Mouse (Mus musculus) neural tube, embryonic 13.5 days (tissue): ENCODE measurements at regions not wholly inside any gene's neighbourhood (a gene's known extent, or its start where the extent isn't known, plus 50 kb on each side); places are given as distances from the start of the nearest gene placed in this dataset.

Experiments used
- ATAC-seq: fragments of 200-750 bp; cut with Nextera tagmentation; 2 replicates; pipeline ENCODE4 v1.8.0; 2017; ENCODE audit warnings: low read depth, mild to moderate bottlenecking, moderate TSS enrichment, moderate library complexity
- H3K27ac ChIP-seq: fragments of 300-500 bp; sonication (generic); replicated peaks from 2 replicates; pipeline ENCODE4 v1.5.1; 2015; ENCODE audit warnings: moderate library complexity, mild to moderate bottlenecking, inconsistent platforms
- H3K27me3 ChIP-seq: fragments of 300-500 bp; sonication (generic); 2 replicates; pipeline ENCODE4 v1.6.1; 2015; ENCODE audit warnings: mild to moderate bottlenecking, inconsistent platforms
- H3K36me3 ChIP-seq: fragments of 300-500 bp; sonication (generic); 2 replicates; pipeline ENCODE4 v1.6.1; 2015; ENCODE audit warnings: mild to moderate bottlenecking, inconsistent platforms
- H3K4me1 ChIP-seq: fragments of 300-500 bp; sonication (generic); replicated peaks from 2 replicates; pipeline ENCODE4 v1.6.1; 2015; ENCODE audit warnings: inconsistent platforms
- H3K4me2 ChIP-seq: fragments of 300-500 bp; sonication (generic); 2 replicates; pipeline ENCODE4 v1.6.1; 2015; ENCODE audit warnings: inconsistent platforms, mild to moderate bottlenecking, moderate library complexity
- H3K4me3 ChIP-seq: fragments of 300-500 bp; sonication (generic); 2 replicates; pipeline ENCODE4 v1.5.1; 2015; ENCODE audit warnings: mild to moderate bottlenecking, inconsistent platforms
- H3K9ac ChIP-seq: fragments of 300-500 bp; sonication (generic); 2 replicates; pipeline ENCODE4 v1.6.1; 2015; ENCODE audit warnings: moderate library complexity, mild to moderate bottlenecking, inconsistent platforms
- H3K9me3 ChIP-seq: fragments of 300-500 bp; sonication (generic); 2 replicates; pipeline ENCODE4 v1.6.1; 2016; ENCODE audit warnings: inconsistent platforms
- WGBS: fragments of 180-500 bp; shearing (Covaris S2); methylation state at CpG from one replicate; pipeline ENCODE4 v1.1.7; 2015; 5-methylcytosine and 5-hydroxymethylcytosine counted together

GRCm38 (mm10) chr10:126133188-126133587, 167.2 kb downstream of the Lrig3 start:
- Histone ChIP-seq H3K4me2 (no peak overlapping the region), H3K9me3 (no peaks in the 10 kb centered on the region), H3K4me1 (no peaks in the 10 kb centered on the region), H3K9ac (no peak overlapping the region), H3K36me3 (no peaks in the 10 kb centered on the region), H3K27ac (no peak overlapping the region), H3K27me3 (no peaks in the 10 kb centered on the region), H3K4me3 (no peak overlapping the region)
- ATAC-seq: no peak
- 80% methylated on average over 3 of the region's 3 CpGs for WGBS

DNA sequence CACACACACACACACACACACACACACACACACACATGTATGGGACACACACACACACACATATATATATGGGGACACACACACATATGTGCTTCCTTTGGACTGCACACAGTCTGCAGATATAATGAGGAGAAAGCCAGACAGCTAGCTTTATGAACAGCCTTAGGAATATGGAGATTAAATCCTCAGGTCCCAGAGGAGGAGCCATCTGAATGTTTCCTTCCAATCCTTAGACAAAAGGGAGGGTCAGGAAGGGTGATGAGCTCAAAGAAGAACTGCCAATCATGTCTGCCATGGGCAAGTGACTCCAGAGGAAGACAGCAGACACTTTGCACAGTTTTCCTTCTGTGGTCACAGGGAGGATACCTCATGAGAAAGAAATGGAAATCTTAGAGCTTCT, 168.0 kb downstream of the Lrig3 start:
- Histone ChIP-seq H3K9ac (no peak overlapping the region), H3K27ac (no peak overlapping the region), H3K9me3 (no peaks in the 10 kb centered on the region), H3K4me1 (no peaks in the 10 kb centered on the region), H3K27me3 (no peaks in the 10 kb centered on the region), H3K4me2 (no peak overlapping the region), H3K36me3 (no peaks in the 10 kb centered on the region), H3K4me3 (no peak overlapping the region)
- ATAC-seq: no peak

DNA sequence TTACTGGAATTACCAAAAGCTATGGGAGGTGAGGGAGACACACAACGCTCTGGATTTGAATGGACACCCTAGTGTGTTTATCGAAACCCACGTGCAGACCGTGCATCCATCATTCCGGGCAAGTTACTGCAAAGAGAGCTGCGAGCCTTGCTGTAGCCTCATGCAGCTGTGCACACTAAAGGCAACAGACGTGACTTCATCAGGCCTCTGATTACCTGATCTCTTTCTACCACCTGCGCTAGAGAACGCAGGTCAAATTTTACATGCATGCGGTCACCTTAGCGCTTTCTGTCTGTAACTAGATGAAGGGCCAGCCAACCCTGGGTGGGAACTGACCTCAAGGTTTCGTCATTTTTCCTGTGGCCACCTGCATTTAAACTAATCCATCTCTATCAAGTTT, 172.6 kb downstream of the Lrig3 start:
- Histone ChIP-seq H3K4me2 (no peak overlapping the region), H3K4me1 (peaks cover 6% of the 10 kb centered on the region; the same call in 1 of the 2 replicates), H3K27me3 (no peaks in the 10 kb centered on the region), H3K27ac (no peak overlapping the region), H3K36me3 (no peaks in the 10 kb centered on the region), H3K9ac (no peak overlapping the region), H3K4me3 (no peak overlapping the region), H3K9me3 (no peaks in the 10 kb centered on the region)
- no peak for ATAC-seq
- WGBS: 90% methylated on average over 12 of the region's 12 CpGs

DNA sequence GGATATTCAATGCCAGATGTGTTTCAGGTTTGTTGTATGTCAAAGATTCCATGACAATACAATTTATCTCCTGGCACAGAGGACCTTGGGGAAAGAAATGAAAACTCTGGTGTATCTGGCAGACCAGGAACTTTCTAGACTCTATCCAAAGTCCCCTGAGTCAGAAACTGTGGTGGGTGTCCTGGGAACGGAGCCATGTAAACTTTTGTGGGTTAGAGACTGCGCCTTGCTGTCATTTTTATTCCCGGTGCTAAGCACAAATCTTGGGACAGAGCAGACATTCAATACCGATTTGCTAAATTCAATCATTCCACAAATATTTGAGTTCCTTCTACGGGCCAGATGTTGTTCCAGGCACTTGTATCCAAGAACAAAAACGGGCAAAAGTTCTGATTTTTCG, 175.6 kb downstream of the Lrig3 start:
- 87% methylated on average over 7 of the region's 7 CpGs for WGBS
- Histone ChIP-seq H3K4me3 (no peak overlapping the region), H3K4me2 (no peak overlapping the region), H3K27me3 (no peaks in the 10 kb centered on the region), H3K36me3 (no peaks in the 10 kb centered on the region), H3K9ac (no peak overlapping the region), H3K9me3 (no peaks in the 10 kb centered on the region), H3K4me1 (peaks cover 6% of the 10 kb centered on the region; the same call in 1 of the 2 replicates), H3K27ac (no peak overlapping the region)
- no peak for ATAC-seq

- H3K4me2 ChIP-seq: no peak overlapping the region
- H3K9me3 ChIP-seq: no peaks in the 10 kb centered on the region
- no peaks in the 10 kb centered on the region for H3K27me3 ChIP-seq
- H3K4me1 ChIP-seq: peaks cover 6% of the 10 kb centered on the region; the same call in 1 of the 2 replicates
- 85% methylated on average over 10 of the region's 10 CpGs for WGBS
- H3K27ac ChIP-seq: no peak overlapping the region
- H3K36me3 ChIP-seq: no peaks in the 10 kb centered on the region
- no peak overlapping the region for H3K9ac ChIP-seq
- no peak for ATAC-seq
- H3K4me3 ChIP-seq: no peak overlapping the region
These were observed 177.9 kb downstream of the Lrig3 start for GRCm38 (mm10) chr10:126143833-126144232.

GRCm38 (mm10) chr10:126144609-126145202, 178.7 kb downstream of the Lrig3 start:
- no peaks in the 10 kb centered on the region for H3K27me3 ChIP-seq
- peaks cover 6% of the 10 kb centered on the region; the same call in 1 of the 2 replicates for H3K4me1 ChIP-seq
- H3K9ac ChIP-seq: no peak overlapping the region
- WGBS: 83% methylated on average over 12 of the region's 12 CpGs
- ATAC-seq: no peak
- H3K4me2 ChIP-seq: no peak overlapping the region
- H3K36me3 ChIP-seq: no peaks in the 10 kb centered on the region
- no peaks in the 10 kb centered on the region for H3K9me3 ChIP-seq
- H3K27ac ChIP-seq: no peak overlapping the region
- no peak overlapping the region for H3K4me3 ChIP-seq

GRCm38 (mm10) chr10:126157300-126157699, 191.3 kb downstream of the Lrig3 start:
- Histone ChIP-seq H3K9me3 (no peaks in the 10 kb centered on the region), H3K27ac (no peak overlapping the region), H3K9ac (no peak overlapping the region), H3K36me3 (no peaks in the 10 kb centered on the region), H3K4me3 (no peak overlapping the region), H3K4me1 (no peaks in the 10 kb centered on the region), H3K27me3 (no peaks in the 10 kb centered on the region), H3K4me2 (no peak overlapping the region)
- no peak for ATAC-seq
- WGBS: 75% methylated on average over 4 of the region's 4 CpGs

GRCm38 (mm10) chr10:126165215-126165614, 199.2 kb downstream of the Lrig3 start:
- ATAC-seq: no peak
- Histone ChIP-seq H3K36me3 (no peaks in the 10 kb centered on the region), H3K4me3 (no peak overlapping the region), H3K4me1 (0 out of 2 replicates have a peak, but pooled peaks cover 7% of the 10 kb centered on the region), H3K27me3 (no peaks in the 10 kb centered on the region), H3K9me3 (no peaks in the 10 kb centered on the region), H3K4me2 (no peak overlapping the region), H3K9ac (no peak overlapping the region), H3K27ac (no peak overlapping the region)
- WGBS: 69% methylated on average over 5 of the region's 5 CpGs

DNA sequence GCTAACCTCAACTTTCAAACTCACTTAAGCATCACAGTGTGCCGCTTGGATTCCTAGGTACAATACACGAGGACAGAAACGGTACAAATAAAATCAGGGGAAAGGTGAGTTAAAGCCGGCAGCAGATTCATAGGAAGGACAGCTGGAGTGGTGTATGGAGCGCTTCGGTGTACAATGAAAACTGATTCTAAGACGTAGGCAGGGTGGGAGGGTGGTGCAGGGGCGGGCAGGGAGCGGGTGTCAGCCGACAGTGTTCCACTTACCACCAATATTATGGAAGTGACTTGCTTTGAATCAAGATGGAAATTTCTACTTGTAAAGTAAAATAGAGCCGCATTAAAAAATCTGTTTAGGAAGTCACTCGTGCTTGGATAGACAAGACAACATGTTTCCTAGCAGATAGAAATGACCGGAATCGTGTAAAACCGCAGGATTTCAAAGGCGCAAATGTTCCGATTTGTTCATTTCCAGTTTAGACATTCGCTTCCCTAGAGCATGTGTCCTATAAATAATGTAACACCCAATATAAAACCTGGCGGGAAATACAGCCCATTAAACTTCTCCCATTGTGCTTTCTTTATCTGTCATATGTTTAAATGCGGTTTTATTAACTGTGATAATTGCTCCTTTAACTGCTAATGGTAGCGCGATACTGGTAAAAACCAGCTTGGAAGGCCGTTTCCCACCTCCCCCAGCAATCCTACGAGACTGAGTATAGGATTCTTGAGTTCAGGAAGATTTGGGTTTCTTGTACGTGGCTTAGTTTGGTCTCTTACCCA, 203.3 kb downstream of the Lrig3 start:
- H3K9me3 ChIP-seq: no peaks in the 10 kb centered on the region
- H3K36me3 ChIP-seq: no peaks in the 10 kb centered on the region
- 66% methylated on average over 25 of the region's 25 CpGs for WGBS
- no peak overlapping the region for H3K4me3 ChIP-seq
- H3K27ac ChIP-seq: 0 out of 2 replicates have a peak overlapping the region, but pooled peaks have one; percentile 7
- no peak overlapping the region for H3K9ac ChIP-seq
- ATAC-seq: peak; percentile 59; the same call in 1 of the 2 replicates
- H3K4me1 ChIP-seq: 0 out of 2 replicates have a peak, but pooled peaks cover 7% of the 10 kb centered on the region
- H3K27me3 ChIP-seq: no peaks in the 10 kb centered on the region
- peak overlapping the region; percentile 27 for H3K4me2 ChIP-seq

DNA sequence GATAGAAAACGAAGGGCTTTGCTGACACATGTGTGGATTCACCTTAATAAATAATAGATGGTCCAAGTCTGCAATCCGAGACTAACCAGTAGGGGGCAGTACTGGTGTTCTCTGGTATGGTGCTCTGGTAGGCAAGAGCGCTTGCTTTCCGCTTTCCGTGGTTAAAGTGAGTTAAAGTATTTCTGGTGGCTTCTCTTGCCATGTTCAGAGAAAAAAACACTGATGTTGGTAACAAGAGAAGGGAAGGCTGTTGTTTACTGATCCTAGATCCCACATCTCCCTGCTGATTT, 203.9 kb downstream of the Lrig3 start:
- no peak overlapping the region for H3K4me3 ChIP-seq
- H3K9me3 ChIP-seq: no peaks in the 10 kb centered on the region
- H3K4me2 ChIP-seq: peak overlapping the region; percentile 27
- WGBS: 56% methylated on average over 5 of the region's 5 CpGs
- ATAC-seq: peak; percentile 27; the same call in 1 of the 2 replicates
- H3K4me1 ChIP-seq: 0 out of 2 replicates have a peak, but pooled peaks cover 7% of the 10 kb centered on the region
- no peaks in the 10 kb centered on the region for H3K36me3 ChIP-seq
- H3K9ac ChIP-seq: no peak overlapping the region
- no peak overlapping the region for H3K27ac ChIP-seq
- no peaks in the 10 kb centered on the region for H3K27me3 ChIP-seq

DNA sequence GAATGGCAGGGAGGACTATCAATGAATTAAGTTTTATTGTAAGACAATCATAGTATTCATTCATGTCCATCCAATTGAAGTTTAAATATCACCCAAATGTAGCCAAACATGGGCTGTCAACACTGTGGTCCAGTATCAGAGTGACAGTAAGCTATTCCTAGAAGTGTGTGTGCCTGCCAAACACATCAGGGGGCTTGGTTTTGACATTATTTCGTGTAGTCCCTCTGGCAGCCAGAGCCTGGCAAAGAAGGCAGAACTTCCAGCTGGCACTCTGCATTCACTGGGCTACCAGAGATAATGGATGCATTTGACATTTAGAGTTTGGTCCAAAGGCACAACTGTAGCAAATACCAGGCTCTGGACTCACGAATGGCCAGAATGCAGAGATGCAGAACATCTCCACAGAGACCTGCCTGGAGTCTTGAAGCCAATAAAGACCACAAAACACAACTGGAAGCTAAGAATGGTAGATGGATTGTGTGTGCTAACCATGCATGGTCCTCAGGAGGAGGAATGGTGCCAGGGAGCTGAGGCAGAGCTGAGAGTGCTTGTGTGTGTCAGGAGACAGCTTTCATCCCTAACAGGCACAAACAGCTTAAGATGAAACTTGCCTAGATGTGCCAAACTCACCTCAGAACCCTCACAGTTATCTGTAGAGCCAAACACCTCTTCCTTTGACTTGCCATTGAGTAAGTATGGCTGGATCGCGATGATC, 210.9 kb downstream of the Lrig3 start:
- Histone ChIP-seq H3K4me2 (no peak overlapping the region), H3K9me3 (no peaks in the 10 kb centered on the region), H3K4me1 (no peaks in the 10 kb centered on the region), H3K36me3 (no peaks in the 10 kb centered on the region), H3K9ac (no peak overlapping the region), H3K27me3 (no peaks in the 10 kb centered on the region), H3K27ac (no peak overlapping the region), H3K4me3 (no peak overlapping the region)
- ATAC-seq: no peak
- 84% methylated on average over 4 of the region's 4 CpGs for WGBS

DNA sequence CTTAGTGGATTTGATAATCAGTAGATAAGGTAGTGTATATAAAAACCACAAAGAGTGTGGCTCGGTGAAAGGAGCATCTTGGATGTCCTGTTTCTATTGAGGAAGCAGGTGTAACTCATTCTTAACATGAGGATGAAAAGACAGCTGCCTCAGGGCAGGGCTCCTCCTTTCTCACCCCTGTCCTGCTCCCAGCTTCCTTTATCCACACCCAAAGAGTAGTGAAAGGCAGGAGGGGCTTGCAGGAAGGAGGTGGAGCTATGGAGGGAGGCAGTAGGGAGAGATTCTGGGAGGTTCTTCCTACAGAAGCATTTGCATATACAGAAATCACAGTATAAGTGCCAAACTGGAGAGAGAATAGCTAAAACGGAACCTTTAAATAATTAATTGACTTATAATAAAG, 216.4 kb downstream of the Lrig3 start:
- H3K4me2 ChIP-seq: no peak overlapping the region
- H3K27me3 ChIP-seq: no peaks in the 10 kb centered on the region
- no peak overlapping the region for H3K27ac ChIP-seq
- H3K36me3 ChIP-seq: no peaks in the 10 kb centered on the region
- ATAC-seq: no peak
- H3K4me1 ChIP-seq: no peaks in the 10 kb centered on the region
- WGBS: 64% methylated on average over 2 of the region's 2 CpGs
- H3K9ac ChIP-seq: no peak overlapping the region
- 0 out of 2 replicates have a peak, but pooled peaks cover 6% of the 10 kb centered on the region for H3K9me3 ChIP-seq
- no peak overlapping the region for H3K4me3 ChIP-seq
